Mouse (Mus musculus) spleen, adult 2 months (tissue): Measurements from ENCODE around the gene Wnt9a.

Source experiments
- CTCF ChIP-seq: fragments of 200-500 bp; IDR thresholded peaks from 2 replicates; pipeline ENCODE4 v1.5.1; 2011; ENCODE audit warnings: mild to moderate bottlenecking, inconsistent platforms; ENCODE audit not compliant: insufficient read depth, insufficient read length, insufficient replicate concordance; ENCODE audit errors: extremely low read depth
- POLR2A ChIP-seq: fragments of 200-500 bp; IDR thresholded peaks from 2 replicates; pipeline ENCODE4 v1.6.1; 2011; ENCODE audit warnings: low read depth, low read length, inconsistent platforms

DNA sequence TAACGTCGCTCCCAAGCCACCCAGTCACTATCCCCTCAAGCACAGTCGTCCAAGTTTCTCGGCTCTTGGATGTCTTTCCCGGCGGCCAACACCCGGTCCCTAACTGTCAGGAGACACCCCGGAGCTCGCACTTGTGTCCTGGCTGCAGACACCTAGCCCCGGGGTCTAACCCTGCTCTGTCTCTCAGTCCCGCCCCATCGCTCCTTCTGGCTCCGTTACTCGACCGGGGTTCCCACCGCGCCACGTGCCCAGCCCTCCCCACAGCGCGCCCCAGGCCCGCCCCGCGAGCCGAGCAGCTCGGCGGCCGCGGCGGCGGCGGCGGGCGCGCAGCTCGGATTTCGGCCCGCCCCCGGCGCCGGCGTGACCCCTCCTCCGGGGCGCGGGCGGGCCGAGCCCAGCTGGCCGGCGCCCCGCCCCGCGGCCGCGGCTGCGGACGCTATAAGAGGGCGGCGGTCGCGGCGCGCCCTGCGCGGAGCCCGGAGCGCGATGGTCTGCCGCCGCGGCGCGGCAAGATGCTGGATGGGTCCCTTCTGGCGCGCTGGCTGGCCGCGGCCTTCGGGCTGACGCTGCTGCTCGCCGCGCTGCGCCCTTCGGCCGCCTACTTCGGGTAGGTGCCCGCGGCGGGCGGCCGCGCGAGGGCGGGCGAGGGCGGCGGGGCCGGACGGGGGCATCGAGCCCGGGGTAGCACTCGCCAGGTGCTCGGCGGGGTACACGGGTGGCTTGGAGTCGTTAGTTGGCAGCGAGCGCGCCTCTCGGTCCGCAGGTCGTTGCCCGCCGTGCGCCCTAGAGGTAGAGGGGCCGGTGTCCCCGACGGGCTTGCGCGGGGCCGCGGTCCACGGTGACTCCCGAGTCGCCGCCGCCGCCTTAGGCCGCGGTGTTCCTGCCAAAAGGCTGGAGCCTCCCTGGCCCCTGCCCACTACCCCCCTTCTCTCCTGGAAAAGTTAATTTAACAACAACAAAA lies at the start of gene Wnt9a:
- TF ChIP-seq CTCF = no peak
- TF ChIP-seq POLR2A = no peak
